Mouse (Mus musculus) megakaryocyte-erythroid progenitor cell, adult 5-6 weeks (primary cell): ENCODE data around the gene Ckap5. TPM values are rescaled to one million over a fixed set of nuclear protein-coding genes. Genes with fewer than 3 reads are reported as not detected.

Source experiments
- ATAC-seq: replicated peaks from 2 replicates; pipeline ENCODE4 v1.8.0; 2016; ENCODE audit warnings: mild to moderate bottlenecking, inconsistent platforms; ENCODE audit not compliant: severe bottlenecking, poor library complexity, low FRiP score, low TSS enrichment
- total RNA-seq, 2 experiments: library from RNA; stranded (forward) in 1 of 2; stranded (reverse) in 1 of 2; fragments of 200-1000, 215-1000 nt in 1 of 2; fragments of >200 nt in 1 of 2; fragmentation: Nextera tagmentation in 1 of 2; gene quantifications; 2 replicates each; pipeline ENCODE4 v1.2.3; 2014 to 2017

The Ckap5 gene
- total RNA-seq, 2 experiments from 2014 or later, result 78.2 to 87.2 TPM

GRCm38 (mm10) chr2:91649553-91650359 lies 123.2 kb downstream of the Ckap5 start, which contains the start of the genes Zfp408 and Arhgap1:
Gene Zfp408 (minus strand): TSS chr2:91649791.
Gene Arhgap1 (plus strand): TSS chr2:91649860.
- peak; percentile 90 for ATAC-seq

GRCm38 (mm10) chr2:91650360-91650995 lies 123.9 kb downstream of the Ckap5 start:
- ATAC-seq, result peak; percentile 42

GRCm38 (mm10) chr2:91651458-91652258 lies 125.1 kb downstream of the Ckap5 start:
- no peak for ATAC-seq

- ATAC-seq, result no peak
These were observed 126.3 kb downstream of the Ckap5 start for GRCm38 (mm10) chr2:91652863-91653262.

GRCm38 (mm10) chr2:91655388-91655787 lies 128.8 kb downstream of the Ckap5 start:
- ATAC-seq, result no peak

GRCm38 (mm10) chr2:91655827-91656226 lies 129.3 kb downstream of the Ckap5 start:
- ATAC-seq, result no peak

- peak; percentile 23; the same call in 1 of the 2 replicates for ATAC-seq
These were observed 130.2 kb downstream of the Ckap5 start for GRCm38 (mm10) chr2:91656774-91657173.

- no peak for ATAC-seq
These were observed 133.1 kb downstream of the Ckap5 start for GRCm38 (mm10) chr2:91659657-91660056.

GRCm38 (mm10) chr2:91660981-91661380 lies 134.4 kb downstream of the Ckap5 start:
- ATAC-seq, result no peak

GRCm38 (mm10) chr2:91664780-91665179 lies 138.2 kb downstream of the Ckap5 start:
- ATAC-seq, result no peak

GRCm38 (mm10) chr2:91666386-91666910 lies 139.9 kb downstream of the Ckap5 start:
- ATAC-seq, result no peak

GRCm38 (mm10) chr2:91667747-91668146 lies 141.2 kb downstream of the Ckap5 start:
- no peak for ATAC-seq

- ATAC-seq, result no peak
These were observed 142.8 kb downstream of the Ckap5 start for GRCm38 (mm10) chr2:91669326-91669725.

GRCm38 (mm10) chr2:91670038-91670437 lies 143.5 kb downstream of the Ckap5 start:
- no peak for ATAC-seq

Other genes with a start within 250 kb of the Ckap5 start
- 11.1 and 12.1 TPM in 2 replicates for gene 1110051M20Rik, start 82.1 kb upstream of the Ckap5 start, total RNA-seq (2014; fragmentation: Nextera tagmentation)
- gene 1110051M20Rik, start 82.1 kb upstream of the Ckap5 start, total RNA-seq (2017), result 3.1 and 9.3 TPM in 2 replicates
- gene Lrp4, start 69.3 kb upstream of the Ckap5 start, total RNA-seq (2014; fragmentation: Nextera tagmentation), result not detected in 2 replicates
- gene Lrp4, start 69.3 kb upstream of the Ckap5 start, total RNA-seq (2017), result 0.23 TPM in 1 of 2 replicates, not detected in the other
- gene F2, start 109.7 kb downstream of the Ckap5 start, total RNA-seq (2014; fragmentation: Nextera tagmentation), result 0.52 and 0.83 TPM in 2 replicates
- gene F2, start 109.7 kb downstream of the Ckap5 start, total RNA-seq (2017), result 0.61 TPM in 1 of 2 replicates, not detected in the other
- 17.5 and 18.0 TPM in 2 replicates for gene Zfp408, start 123.0 kb downstream of the Ckap5 start, total RNA-seq (2014; fragmentation: Nextera tagmentation)
- 4.9 and 6.7 TPM in 2 replicates for gene Zfp408, start 123.0 kb downstream of the Ckap5 start, total RNA-seq (2017)
- 42.7 and 48.6 TPM in 2 replicates for gene Arhgap1, start 123.1 kb downstream of the Ckap5 start, total RNA-seq (2014; fragmentation: Nextera tagmentation)
- gene Arhgap1, start 123.1 kb downstream of the Ckap5 start, total RNA-seq (2017), result 25.8 and 38.7 TPM in 2 replicates
- 16.3 and 22.0 TPM in 2 replicates for gene Atg13, start 183.8 kb downstream of the Ckap5 start, total RNA-seq (2014; fragmentation: Nextera tagmentation)
- 7.7 and 10.1 TPM in 2 replicates for gene Atg13, start 183.8 kb downstream of the Ckap5 start, total RNA-seq (2017)
- 6.6 and 8.4 TPM in 2 replicates for gene Harbi1, start 184.1 kb downstream of the Ckap5 start, total RNA-seq (2014; fragmentation: Nextera tagmentation)
- gene Harbi1, start 184.1 kb downstream of the Ckap5 start, total RNA-seq (2017), result 10.6 and 15.9 TPM in 2 replicates
- gene Ambra1, start 203.4 kb downstream of the Ckap5 start, total RNA-seq (2014; fragmentation: Nextera tagmentation), result 28.0 and 40.5 TPM in 2 replicates
- 33.1 and 35.6 TPM in 2 replicates for gene Ambra1, start 203.4 kb downstream of the Ckap5 start, total RNA-seq (2017)